Mouse (Mus musculus) kidney, embryonic 14.5 days (tissue): Measurements from ENCODE around the gene Dnah3. TPM values are rescaled to one million over a fixed set of nuclear protein-coding genes. Genes with fewer than 3 reads are reported as not detected.

ENCODE experiments used
- ATAC-seq: fragments of 200-750 bp; cut with Nextera tagmentation; 2 replicates; pipeline ENCODE4 v1.8.0; 2017; ENCODE audit warnings: moderate number of reproducible peaks, mild to moderate bottlenecking, moderate TSS enrichment, moderate library complexity; ENCODE audit not compliant: low FRiP score, low TSS enrichment
- H3K27ac ChIP-seq: fragments of 300-500 bp; sonication (generic); 2 replicates; pipeline ENCODE4 v1.5.1; 2014; ENCODE audit warnings: low read depth, mild to moderate bottlenecking, low read length, moderate library complexity, mixed read lengths
- H3K27me3 ChIP-seq: fragments of 300-500 bp; sonication (generic); 2 replicates; pipeline ENCODE4 v1.6.1; 2014; ENCODE audit warnings: mild to moderate bottlenecking, low read length; ENCODE audit not compliant: control insufficient read depth, insufficient read depth
- H3K36me3 ChIP-seq: fragments of 300-500 bp; sonication (generic); 2 replicates; pipeline ENCODE4 v1.6.1; 2014; ENCODE audit warnings: low read length, mixed read lengths; ENCODE audit not compliant: control insufficient read depth, insufficient read depth
- H3K4me1 ChIP-seq: fragments of 300-500 bp; sonication (generic); 2 replicates; pipeline ENCODE4 v1.6.1; 2014; ENCODE audit warnings: low read length, mixed read lengths; ENCODE audit not compliant: control insufficient read depth, insufficient read depth
- H3K4me2 ChIP-seq: fragments of 300-500 bp; sonication (generic); replicated peaks from 2 replicates; pipeline ENCODE4 v1.6.1; 2014; ENCODE audit warnings: low read depth, mild to moderate bottlenecking, low read length
- H3K4me3 ChIP-seq: fragments of 300-500 bp; sonication (generic); 2 replicates; pipeline ENCODE4 v1.5.1; 2014; ENCODE audit warnings: mild to moderate bottlenecking, low read length
- H3K9ac ChIP-seq: fragments of 300-500 bp; sonication (generic); 2 replicates; pipeline ENCODE4 v1.6.1; 2014; ENCODE audit warnings: low read depth, mild to moderate bottlenecking, low read length, moderate library complexity
- H3K9me3 ChIP-seq: fragments of 300-500 bp; sonication (generic); 2 replicates; pipeline ENCODE4 v1.6.1; 2016; ENCODE audit warnings: low read length; ENCODE audit not compliant: control insufficient read depth
- WGBS: fragments of 180-500 bp; shearing (Covaris S2); extraction: QIAGEN DNeasy Blood & Tissue Kit; methylation state at CpG from one replicate; pipeline ENCODE4 v1.1.7; 2014; 5-methylcytosine and 5-hydroxymethylcytosine counted together
- polyA plus RNA-seq: library from polyadenylated mRNA; unstranded; fragments of >200 nt; fragmentation: Nextera tagmentation; extraction: Ambion mirVana; gene quantifications from 2 replicates; pipeline ENCODE4 v1.2.1, GENCODE M21; 2014

Dnah3 gene
- polyA plus RNA-seq, 1 experiment from 2014 or later, result not detected

GRCm38 (mm10) chr7:120080177-120080576 is 14.9 kb downstream of the Dnah3 start:
- Histone ChIP-seq H3K9ac (no peak overlapping the region), H3K4me3 (no peak overlapping the region), H3K27me3 (no peaks in the 10 kb centered on the region), H3K4me1 (no peaks in the 10 kb centered on the region), H3K36me3 (no peaks in the 10 kb centered on the region), H3K27ac (no peak overlapping the region), H3K9me3 (no peaks in the 10 kb centered on the region), H3K4me2 (no peak overlapping the region)
- ATAC-seq, result no peak
- 66% methylated on average over 3 of the region's 3 CpGs for WGBS

GRCm38 (mm10) chr7:120069164-120069563 is 25.9 kb downstream of the Dnah3 start:
- H3K9ac ChIP-seq, result no peak overlapping the region
- no peaks in the 10 kb centered on the region for H3K27me3 ChIP-seq
- H3K4me2 ChIP-seq, result no peak overlapping the region
- H3K36me3 ChIP-seq, result no peaks in the 10 kb centered on the region
- ATAC-seq, result no peak
- H3K27ac ChIP-seq, result no peak overlapping the region
- no peaks in the 10 kb centered on the region for H3K4me1 ChIP-seq
- H3K9me3 ChIP-seq, result no peaks in the 10 kb centered on the region
- 20% methylated on average over 3 of the region's 3 CpGs for WGBS
- H3K4me3 ChIP-seq, result no peak overlapping the region

GRCm38 (mm10) chr7:120068114-120068513 is 27.0 kb downstream of the Dnah3 start:
- no peak overlapping the region for H3K9ac ChIP-seq
- WGBS, result 86% methylated on average over 3 of the region's 3 CpGs
- ATAC-seq, result no peak
- H3K4me1 ChIP-seq, result no peaks in the 10 kb centered on the region
- no peaks in the 10 kb centered on the region for H3K27me3 ChIP-seq
- no peak overlapping the region for H3K4me3 ChIP-seq
- no peak overlapping the region for H3K27ac ChIP-seq
- H3K9me3 ChIP-seq, result no peaks in the 10 kb centered on the region
- no peaks in the 10 kb centered on the region for H3K36me3 ChIP-seq
- H3K4me2 ChIP-seq, result no peak overlapping the region

- 91% methylated on average over 1 of the region's 1 CpGs for WGBS
- H3K27me3 ChIP-seq, result no peaks in the 10 kb centered on the region
- no peaks in the 10 kb centered on the region for H3K4me1 ChIP-seq
- no peak overlapping the region for H3K4me3 ChIP-seq
- no peak overlapping the region for H3K9ac ChIP-seq
- no peak for ATAC-seq
- H3K27ac ChIP-seq, result no peak overlapping the region
- no peaks in the 10 kb centered on the region for H3K9me3 ChIP-seq
- no peaks in the 10 kb centered on the region for H3K36me3 ChIP-seq
- no peak overlapping the region for H3K4me2 ChIP-seq
Observed at GRCm38 (mm10) chr7:120064045-120064444, 31.0 kb downstream of the Dnah3 start.

GRCm38 (mm10) chr7:120055479-120055878 is 39.6 kb downstream of the Dnah3 start:
- no peaks in the 10 kb centered on the region for H3K4me1 ChIP-seq
- H3K27ac ChIP-seq, result no peak overlapping the region
- H3K36me3 ChIP-seq, result no peaks in the 10 kb centered on the region
- H3K9ac ChIP-seq, result no peak overlapping the region
- no peaks in the 10 kb centered on the region for H3K9me3 ChIP-seq
- ATAC-seq, result no peak
- no peak overlapping the region for H3K4me2 ChIP-seq
- H3K27me3 ChIP-seq, result no peaks in the 10 kb centered on the region
- WGBS, result 82% methylated on average over 3 of the region's 3 CpGs
- no peak overlapping the region for H3K4me3 ChIP-seq

GRCm38 (mm10) chr7:120054016-120054415 is 41.1 kb downstream of the Dnah3 start:
- H3K4me2 ChIP-seq, result no peak overlapping the region
- no peak overlapping the region for H3K9ac ChIP-seq
- no peaks in the 10 kb centered on the region for H3K4me1 ChIP-seq
- no peak for ATAC-seq
- H3K4me3 ChIP-seq, result no peak overlapping the region
- no peaks in the 10 kb centered on the region for H3K27me3 ChIP-seq
- H3K9me3 ChIP-seq, result no peaks in the 10 kb centered on the region
- 62% methylated on average over 2 of the region's 2 CpGs for WGBS
- no peak overlapping the region for H3K27ac ChIP-seq
- no peaks in the 10 kb centered on the region for H3K36me3 ChIP-seq

GRCm38 (mm10) chr7:120050447-120050846 is 44.6 kb downstream of the Dnah3 start:
- H3K27me3 ChIP-seq, result no peaks in the 10 kb centered on the region
- H3K9ac ChIP-seq, result no peak overlapping the region
- no peak for ATAC-seq
- H3K27ac ChIP-seq, result no peak overlapping the region
- no peak overlapping the region for H3K4me3 ChIP-seq
- H3K9me3 ChIP-seq, result no peaks in the 10 kb centered on the region
- no peak overlapping the region for H3K4me2 ChIP-seq
- no peaks in the 10 kb centered on the region for H3K4me1 ChIP-seq
- no peaks in the 10 kb centered on the region for H3K36me3 ChIP-seq

GRCm38 (mm10) chr7:120043990-120044389 is 51.1 kb downstream of the Dnah3 start:
- H3K27ac ChIP-seq, result no peak overlapping the region
- no peak overlapping the region for H3K4me2 ChIP-seq
- H3K9me3 ChIP-seq, result no peaks in the 10 kb centered on the region
- H3K9ac ChIP-seq, result no peak overlapping the region
- no peaks in the 10 kb centered on the region for H3K4me1 ChIP-seq
- no peak for ATAC-seq
- H3K36me3 ChIP-seq, result no peaks in the 10 kb centered on the region
- no peak overlapping the region for H3K4me3 ChIP-seq
- H3K27me3 ChIP-seq, result no peaks in the 10 kb centered on the region
- 95% methylated on average over 3 of the region's 3 CpGs for WGBS

- no peaks in the 10 kb centered on the region for H3K36me3 ChIP-seq
- 82% methylated on average over 5 of the region's 5 CpGs for WGBS
- no peak for ATAC-seq
- no peak overlapping the region for H3K4me3 ChIP-seq
- H3K9me3 ChIP-seq, result no peaks in the 10 kb centered on the region
- no peaks in the 10 kb centered on the region for H3K4me1 ChIP-seq
- no peaks in the 10 kb centered on the region for H3K27me3 ChIP-seq
- H3K27ac ChIP-seq, result no peak overlapping the region
- H3K4me2 ChIP-seq, result no peak overlapping the region
- no peak overlapping the region for H3K9ac ChIP-seq
Observed at GRCm38 (mm10) chr7:120036422-120036821, 58.7 kb downstream of the Dnah3 start.

GRCm38 (mm10) chr7:120034996-120035395 is 60.1 kb downstream of the Dnah3 start:
- no peak overlapping the region for H3K4me3 ChIP-seq
- no peak overlapping the region for H3K27ac ChIP-seq
- no peak overlapping the region for H3K9ac ChIP-seq
- no peak overlapping the region for H3K4me2 ChIP-seq
- H3K4me1 ChIP-seq, result no peaks in the 10 kb centered on the region
- no peaks in the 10 kb centered on the region for H3K9me3 ChIP-seq
- H3K36me3 ChIP-seq, result no peaks in the 10 kb centered on the region
- H3K27me3 ChIP-seq, result no peaks in the 10 kb centered on the region
- no peak for ATAC-seq
- 77% methylated on average over 4 of the region's 4 CpGs for WGBS
